Mouse (Mus musculus) ES-E14 (cell line): ENCODE results near the gene Hoxb4.

Source experiments
- CHD2 ChIP-seq: IDR thresholded peaks from 2 replicates; pipeline ENCODE4 v1.6.1; 2014; ENCODE audit warnings: mild to moderate bottlenecking, low read depth, low read length, inconsistent platforms
- MAFK ChIP-seq: IDR thresholded peaks from 2 replicates; pipeline ENCODE4 v1.6.1; 2014; ENCODE audit warnings: mild to moderate bottlenecking, low read depth, low read length, inconsistent platforms; ENCODE audit not compliant: insufficient read depth
- ZC3H11A ChIP-seq: IDR thresholded peaks from 2 replicates; pipeline ENCODE4 v1.6.1; 2012; ENCODE audit warnings: low read depth, mild to moderate bottlenecking, inconsistent platforms, low read length, borderline replicate concordance

- TF ChIP-seq ZC3H11A (no peak), MAFK (no peak), CHD2 (no peak)
Measured at GRCm38 (mm10) chr11:96306183-96306907, 11.7 kb upstream of the Hoxb4 start.
